Mouse (Mus musculus) forebrain, embryonic 15.5 days (tissue): ENCODE data around the gene Plau. TPM values are rescaled to one million over a fixed set of nuclear protein-coding genes. Genes with fewer than 3 reads are reported as not detected.

Experiments
- ATAC-seq: fragments of 200-750 bp; cut with Nextera tagmentation; replicated peaks from 2 replicates; pipeline ENCODE4 v1.8.0; 2017; ENCODE audit warnings: mild to moderate bottlenecking, moderate TSS enrichment, moderate library complexity
- H3K27ac ChIP-seq: fragments of 300-500 bp; sonication (generic); replicated peaks from 2 replicates; pipeline ENCODE4 v1.5.1; 2015; ENCODE audit warnings: mild to moderate bottlenecking, inconsistent platforms
- H3K27me3 ChIP-seq: fragments of 300-500 bp; sonication (generic); 2 replicates; pipeline ENCODE4 v1.6.1; 2015; ENCODE audit warnings: inconsistent platforms
- H3K36me3 ChIP-seq: fragments of 300-500 bp; sonication (generic); 2 replicates; pipeline ENCODE4 v1.6.1; 2015; ENCODE audit warnings: mild to moderate bottlenecking, inconsistent platforms
- H3K4me1 ChIP-seq: fragments of 300-500 bp; sonication (generic); 2 replicates; pipeline ENCODE4 v1.6.1; 2015; ENCODE audit warnings: inconsistent platforms
- H3K4me2 ChIP-seq: fragments of 300-500 bp; sonication (generic); replicated peaks from 2 replicates; pipeline ENCODE4 v1.6.1; 2015; ENCODE audit warnings: mild to moderate bottlenecking, inconsistent platforms
- H3K4me3 ChIP-seq: fragments of 300-500 bp; sonication (generic); 2 replicates; pipeline ENCODE4 v1.5.1; 2015; ENCODE audit warnings: mild to moderate bottlenecking, inconsistent platforms
- H3K9ac ChIP-seq: fragments of 300-500 bp; sonication (generic); replicated peaks from 2 replicates; pipeline ENCODE4 v1.6.1; 2015; ENCODE audit warnings: mild to moderate bottlenecking, inconsistent platforms
- H3K9me3 ChIP-seq: fragments of 300-500 bp; sonication (generic); 2 replicates; pipeline ENCODE4 v1.6.1; 2016; ENCODE audit warnings: inconsistent platforms
- WGBS: fragments of 180-500 bp; shearing (Covaris S2); methylation state at CpG from one replicate; pipeline ENCODE4 v1.1.7; 2015; ENCODE audit warnings: mixed read lengths; 5-methylcytosine and 5-hydroxymethylcytosine counted together
- polyA plus RNA-seq: library from polyadenylated mRNA; unstranded; fragments of >200 nt; fragmentation: Nextera tagmentation; extraction: Ambion mirVana; gene quantifications from 2 replicates; pipeline ENCODE4 v1.2.1, GENCODE M21; 2015

The Plau gene
- polyA plus RNA-seq, 1 experiment from 2014 or later = 0.28 TPM

DNA sequence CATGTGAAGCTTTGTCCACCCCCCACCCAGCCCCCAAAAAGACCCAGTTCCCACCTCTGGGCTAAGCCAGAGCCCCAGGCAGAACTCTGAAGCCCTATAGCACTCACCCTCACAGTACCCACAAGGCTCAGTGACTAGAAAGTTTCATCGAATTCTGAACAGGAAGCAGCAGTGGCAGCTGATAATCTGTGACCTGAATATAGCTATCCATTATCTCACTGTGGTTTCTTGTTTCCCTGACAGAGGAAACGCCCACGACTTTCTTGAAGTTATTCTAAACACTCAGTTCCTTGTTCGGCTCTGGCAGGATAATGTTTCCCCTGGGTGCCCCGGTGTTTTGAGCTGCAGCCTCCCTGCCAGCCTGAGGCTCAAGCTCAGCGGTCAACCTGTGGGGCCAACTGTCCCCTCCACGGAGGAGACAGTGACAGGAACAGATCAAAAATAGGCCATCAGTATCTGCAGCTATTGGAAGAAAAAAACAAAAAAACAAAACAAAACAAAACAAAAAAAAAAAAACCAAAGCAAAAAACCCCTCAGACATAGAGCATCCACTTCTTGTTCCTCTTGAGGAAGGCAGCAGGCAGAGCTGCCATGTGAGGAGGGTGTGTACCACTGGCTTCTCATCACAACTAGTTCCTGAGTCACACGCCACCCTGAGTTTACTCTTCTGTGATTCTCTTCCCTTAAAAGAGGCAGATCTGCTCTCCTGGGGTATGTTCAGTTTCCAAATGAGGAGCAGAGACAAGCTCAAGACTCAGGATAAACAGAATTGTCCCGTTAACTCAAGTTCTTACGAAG, 48.8 kb downstream of the Plau start:
- Histone ChIP-seq H3K36me3 (no peaks in the 10 kb centered on the region), H3K27me3 (no peaks in the 10 kb centered on the region), H3K4me1 (no peaks in the 10 kb centered on the region), H3K9me3 (no peaks in the 10 kb centered on the region), H3K4me3 (no peak overlapping the region), H3K27ac (no peak overlapping the region), H3K4me2 (no peak overlapping the region), H3K9ac (no peak overlapping the region)
- WGBS = 28% methylated on average over 10 of the region's 10 CpGs
- ATAC-seq = no peak

DNA sequence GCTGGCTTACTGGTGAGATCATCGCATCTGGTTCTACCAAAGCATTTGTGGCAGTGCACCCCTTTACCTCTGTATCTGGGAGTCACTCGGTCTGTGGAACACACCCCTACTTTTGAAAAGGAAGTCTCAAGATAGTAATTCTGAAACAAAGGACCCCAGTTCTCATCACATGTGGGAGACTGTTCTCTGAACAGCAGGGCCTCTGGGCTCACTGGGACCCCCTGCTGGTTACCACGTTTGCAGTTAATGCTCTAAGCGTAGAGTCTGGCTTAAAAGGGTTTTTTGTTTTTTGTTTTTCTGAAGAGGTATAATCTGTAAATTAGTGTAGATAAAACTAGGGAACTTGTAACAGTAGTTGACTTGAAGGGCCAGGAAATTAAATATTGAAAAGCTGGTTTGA, 49.8 kb downstream of the Plau start:
- Histone ChIP-seq H3K4me1 (no peaks in the 10 kb centered on the region), H3K9ac (no peak overlapping the region), H3K4me3 (no peak overlapping the region), H3K27ac (no peak overlapping the region), H3K36me3 (no peaks in the 10 kb centered on the region), H3K4me2 (no peak overlapping the region), H3K9me3 (no peaks in the 10 kb centered on the region), H3K27me3 (no peaks in the 10 kb centered on the region)
- no peak for ATAC-seq
- WGBS = 15% methylated on average over 4 of the region's 4 CpGs

DNA sequence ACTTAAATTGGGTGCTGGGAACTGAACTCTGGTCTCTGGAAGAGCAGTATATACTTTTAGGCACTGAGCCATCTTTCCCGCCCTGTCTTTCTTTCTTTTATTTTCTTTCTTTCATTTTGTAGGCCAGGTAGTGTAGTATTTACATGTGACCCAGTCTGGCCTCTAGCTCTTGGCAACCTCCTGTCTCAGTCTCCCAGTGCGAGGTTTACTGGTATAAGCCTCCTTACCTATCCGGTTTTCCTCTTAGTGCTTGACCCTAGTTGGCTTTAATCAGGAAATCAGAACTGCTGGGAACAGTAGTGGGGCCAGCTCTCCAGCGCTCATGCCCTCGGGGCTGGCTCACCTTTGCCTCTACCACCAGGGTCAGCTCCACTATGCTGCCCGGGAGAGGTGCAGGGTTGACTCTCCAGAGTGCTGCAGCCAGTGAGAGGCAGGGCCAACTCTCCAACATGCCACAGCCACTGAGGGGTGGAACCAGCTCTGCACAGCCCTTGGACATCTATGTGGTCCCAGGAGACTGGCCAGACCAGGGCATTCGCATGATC, 51.2 kb downstream of the Plau start:
- no peak overlapping the region for H3K27ac ChIP-seq
- peaks cover 9% of the 10 kb centered on the region; the same call in 1 of the 2 replicates for H3K4me1 ChIP-seq
- WGBS = 89% methylated on average over 7 of the region's 7 CpGs
- H3K4me2 ChIP-seq = no peak overlapping the region
- no peaks in the 10 kb centered on the region for H3K27me3 ChIP-seq
- H3K9ac ChIP-seq = no peak overlapping the region
- no peak for ATAC-seq
- no peak overlapping the region for H3K4me3 ChIP-seq
- H3K36me3 ChIP-seq = no peaks in the 10 kb centered on the region
- no peaks in the 10 kb centered on the region for H3K9me3 ChIP-seq

DNA sequence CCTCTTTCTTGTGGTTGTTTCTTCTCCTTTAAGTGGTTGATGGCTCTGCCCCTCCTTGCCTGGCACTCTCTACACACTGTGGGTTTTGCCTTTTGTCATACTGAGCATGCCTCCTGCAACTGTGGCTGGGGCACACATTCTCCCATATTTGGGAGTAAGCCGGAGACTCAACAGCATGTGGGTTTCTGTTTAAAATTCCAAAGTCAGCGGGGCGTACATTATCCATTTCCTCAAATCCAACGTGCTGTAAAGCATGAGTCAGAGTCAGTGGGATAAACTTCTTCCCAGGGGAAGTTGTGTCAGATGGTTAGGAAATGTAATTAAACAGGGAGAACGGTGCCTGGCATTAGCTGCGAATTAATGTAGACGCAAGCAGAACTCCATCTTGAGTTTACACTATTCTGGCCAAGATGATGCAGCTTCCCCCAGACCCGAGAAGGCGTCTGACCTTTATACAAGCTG, 55.5 kb downstream of the Plau start:
- no peak overlapping the region for H3K4me3 ChIP-seq
- no peaks in the 10 kb centered on the region for H3K27me3 ChIP-seq
- whole genome bisulfite sequencing = 36% methylated on average over 9 of the region's 9 CpGs
- no peak overlapping the region for H3K4me2 ChIP-seq
- peak; percentile 53; the same call in 1 of the 2 replicates for ATAC-seq
- H3K4me1 ChIP-seq = peaks cover 9% of the 10 kb centered on the region; the same call in 1 of the 2 replicates
- H3K9me3 ChIP-seq = no peaks in the 10 kb centered on the region
- H3K36me3 ChIP-seq = no peaks in the 10 kb centered on the region
- no peak overlapping the region for H3K9ac ChIP-seq
- no peak overlapping the region for H3K27ac ChIP-seq

Other genes starting within 250 kb of the Plau start
- 9.0 and 10.1 TPM in 2 replicates for gene Usp54, start 195.6 kb upstream of the Plau start, polyA plus RNA-seq
- not detected in 2 replicates for gene Myoz1, start 180.1 kb upstream of the Plau start, polyA plus RNA-seq
- gene Synpo2l, start 168.3 kb upstream of the Plau start, polyA plus RNA-seq = 0.11 and 0.17 TPM in 2 replicates
- 83.9 and 85.5 TPM in 2 replicates for gene Sec24c, start 162.4 kb upstream of the Plau start, polyA plus RNA-seq
- 23.1 and 23.9 TPM in 2 replicates for gene Fut11, start 141.7 kb upstream of the Plau start, polyA plus RNA-seq
- 213 TPM in 2 replicates for gene Chchd1, start 133.7 kb upstream of the Plau start, polyA plus RNA-seq
- 46.1 and 47.1 TPM in 2 replicates for gene Zswim8, start 129.1 kb upstream of the Plau start, polyA plus RNA-seq
- gene Ndst2, start 102.1 kb upstream of the Plau start, polyA plus RNA-seq = 15.7 and 16.9 TPM in 2 replicates
- 86.8 and 95.6 TPM in 2 replicates for gene Camk2g, start 42.6 kb upstream of the Plau start, polyA plus RNA-seq
- 9.0 and 10.9 TPM in 2 replicates for gene Vcl, start 92.7 kb downstream of the Plau start, polyA plus RNA-seq
- gene Ap3m1, start 215.8 kb downstream of the Plau start, polyA plus RNA-seq = 104 and 107 TPM in 2 replicates
- 68.6 and 74.6 TPM in 2 replicates for gene Adk, start 215.9 kb downstream of the Plau start, polyA plus RNA-seq